Mouse (Mus musculus): ENCODE data around the gene Isl1. TPM values are rescaled to one million over a fixed set of nuclear protein-coding genes. Genes with fewer than 3 reads are reported as not detected.

Isl1 gene
- polyA plus RNA-seq, 1 experiment from 2014 or later = 18.6 TPM

DNA sequence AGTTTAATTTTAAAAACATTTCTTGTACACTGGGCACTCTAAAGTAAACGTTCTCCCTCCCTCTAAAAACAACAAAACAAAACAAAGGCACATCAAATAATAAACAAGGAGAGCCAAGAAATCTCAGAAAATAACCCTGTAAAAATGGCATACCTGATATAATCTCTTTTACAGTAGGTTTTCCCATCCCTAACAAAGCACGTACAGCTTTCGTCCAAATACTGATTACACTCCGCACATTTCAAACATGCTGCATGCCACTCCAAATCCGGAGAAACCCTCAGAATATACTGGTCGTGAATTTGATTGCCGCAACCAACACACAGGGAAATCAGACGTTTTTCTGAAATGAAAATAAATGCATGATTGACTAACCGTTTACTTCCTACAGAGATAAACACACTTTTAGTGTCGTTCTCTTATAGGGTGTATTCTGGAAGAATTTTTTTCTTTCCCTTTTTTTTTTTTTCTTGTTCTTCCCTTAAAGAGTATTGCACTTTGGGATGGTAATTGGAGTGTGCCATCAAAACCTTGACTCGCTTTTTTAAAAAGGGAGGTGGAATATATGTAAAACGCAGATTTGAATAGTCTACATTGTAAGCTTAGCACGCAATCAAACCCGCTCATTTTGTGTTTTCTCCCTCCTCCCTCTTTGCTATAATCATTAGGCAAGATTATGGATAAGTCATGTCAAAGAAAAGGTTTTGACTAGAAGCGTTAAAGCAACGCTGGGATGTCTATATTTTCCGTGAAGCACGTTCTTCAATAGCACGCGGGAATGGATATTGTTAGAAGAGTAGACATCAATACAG, 1.2 kb downstream of the Isl1 start:
- ATAC-seq (ENCODE audit: low FRiP score) (no peak), DNase-seq (ENCODE audit: low spot score, missing footprints) (peak; percentile 94)
- H3K4me1 ChIP-seq (ENCODE audit: control insufficient read depth, insufficient read depth, low read length) = no peaks in the 10 kb centered on the region
- no peaks in the 10 kb centered on the region for H3K9me3 ChIP-seq (ENCODE audit: control insufficient read depth, low read length)
- no peaks in the 10 kb centered on the region for H3K36me3 ChIP-seq (ENCODE audit: control insufficient read depth, insufficient read depth, low read length)
- H3K4me3 ChIP-seq (ENCODE audit: low read depth, low read length) = peak overlapping the region; percentile 9
- H3K4me2 ChIP-seq = no peak overlapping the region
- WGBS = 1% methylated on average over 20 of the region's 20 CpGs
- H3K9ac ChIP-seq (ENCODE audit: low read length) = no peak overlapping the region
- peaks cover 86% of the 10 kb centered on the region for H3K27me3 ChIP-seq (ENCODE audit: control insufficient read depth, insufficient read depth, low read length)
- no peak overlapping the region for H3K27ac ChIP-seq (ENCODE audit: low read depth, low read length)

DNA sequence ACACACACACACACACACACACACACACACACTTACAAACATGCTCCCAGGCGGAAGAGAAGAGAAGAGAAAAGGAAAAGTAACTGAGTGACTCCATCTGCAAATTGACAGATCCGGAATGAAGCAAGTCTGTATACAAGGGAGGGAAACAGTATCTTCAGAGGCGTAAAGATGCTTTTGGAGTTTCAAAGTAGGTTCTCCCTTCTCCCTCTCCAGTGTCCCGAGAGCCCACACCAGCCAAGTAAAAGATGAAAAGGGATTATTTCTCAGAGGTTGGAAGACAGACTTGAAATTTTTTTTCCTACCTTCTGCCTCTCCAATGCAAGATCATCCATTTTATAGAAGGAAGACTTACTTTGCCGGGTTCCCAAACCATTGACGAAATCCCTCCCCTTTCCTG, 2.9 kb downstream of the Isl1 start:
- Histone ChIP-seq H3K9ac (ENCODE audit: low read length) (no peak overlapping the region), H3K4me2 (no peak overlapping the region), H3K4me1 (ENCODE audit: control insufficient read depth, insufficient read depth, low read length) (no peaks in the 10 kb centered on the region), H3K9me3 (ENCODE audit: control insufficient read depth, low read length) (no peaks in the 10 kb centered on the region), H3K36me3 (ENCODE audit: control insufficient read depth, insufficient read depth, low read length) (no peaks in the 10 kb centered on the region), H3K27me3 (ENCODE audit: control insufficient read depth, insufficient read depth, low read length) (peaks cover 89% of the 10 kb centered on the region), H3K27ac (ENCODE audit: low read depth, low read length) (no peak overlapping the region), H3K4me3 (ENCODE audit: low read depth, low read length) (no peak overlapping the region)
- no peak for ATAC-seq (ENCODE audit: low FRiP score)
- peak; percentile 91 for DNase-seq (ENCODE audit: low spot score, missing footprints)
- 6% methylated on average over 6 of the region's 6 CpGs for WGBS

DNA sequence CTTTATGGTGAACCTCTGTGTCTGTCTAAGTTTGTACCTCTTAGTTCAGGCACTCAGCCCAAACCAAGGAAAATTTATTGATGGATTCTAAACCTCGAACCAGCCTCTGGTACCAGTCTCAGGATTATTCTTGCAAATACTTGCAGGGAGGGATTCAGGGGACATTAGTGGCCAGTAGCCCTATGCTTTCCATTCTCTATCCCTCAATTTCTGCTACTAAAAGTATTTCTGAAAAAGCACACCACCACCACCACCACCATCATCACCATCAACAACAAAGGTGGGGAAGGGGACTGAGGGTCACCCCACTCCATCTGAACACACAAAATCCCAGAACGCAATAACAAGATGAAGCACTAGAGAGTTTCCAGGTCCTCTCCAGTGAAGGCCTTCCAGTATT, 3.8 kb downstream of the Isl1 start:
- H3K27me3 ChIP-seq (ENCODE audit: control insufficient read depth, insufficient read depth, low read length) = peaks cover 89% of the 10 kb centered on the region

DNA sequence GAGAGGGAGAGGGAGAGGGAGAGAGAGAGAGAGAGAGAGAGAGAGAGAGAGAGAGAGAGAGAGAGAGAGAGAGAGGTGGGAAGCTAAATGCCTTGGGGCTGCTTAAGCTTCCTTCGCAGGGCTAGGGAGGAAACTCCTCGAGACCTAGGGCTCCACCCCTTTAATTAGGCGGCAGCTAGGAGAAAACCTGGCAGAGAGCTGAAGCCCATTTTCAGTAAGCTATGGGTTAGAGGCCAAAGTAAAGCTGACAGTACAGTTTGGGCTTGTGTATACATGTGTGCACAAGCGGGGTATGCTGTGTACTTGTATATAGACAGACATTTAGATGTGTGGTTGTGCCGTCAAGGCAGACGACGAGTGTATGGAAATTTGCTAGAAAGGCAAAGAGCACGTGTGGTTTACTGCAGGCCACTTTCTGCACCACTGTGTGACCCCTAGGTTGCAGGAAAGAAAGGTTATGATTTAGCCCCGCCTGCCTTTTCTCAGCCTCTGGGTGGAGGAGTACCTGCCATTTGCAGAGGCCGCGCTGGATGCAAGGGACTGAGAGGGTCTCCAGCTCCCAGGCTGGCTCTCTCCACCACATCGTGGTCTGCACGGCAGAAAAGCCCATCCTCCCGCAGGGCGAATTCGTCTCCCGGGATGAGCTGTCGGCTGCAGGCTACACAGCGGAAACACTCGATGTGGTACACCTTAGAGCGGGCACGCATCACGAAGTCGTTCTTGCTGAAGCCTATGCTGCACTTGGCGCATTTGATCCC, 4.6 kb downstream of the Isl1 start:
- Histone ChIP-seq H3K9ac (ENCODE audit: low read length) (no peak overlapping the region), H3K36me3 (ENCODE audit: control insufficient read depth, insufficient read depth, low read length) (no peaks in the 10 kb centered on the region), H3K4me1 (ENCODE audit: control insufficient read depth, insufficient read depth, low read length) (no peaks in the 10 kb centered on the region), H3K27ac (ENCODE audit: low read depth, low read length) (no peak overlapping the region), H3K9me3 (ENCODE audit: control insufficient read depth, low read length) (no peaks in the 10 kb centered on the region), H3K27me3 (ENCODE audit: control insufficient read depth, insufficient read depth, low read length) (peaks cover 89% of the 10 kb centered on the region), H3K4me2 (no peak overlapping the region), H3K4me3 (ENCODE audit: low read depth, low read length) (no peak overlapping the region)
- DNase-seq (ENCODE audit: low spot score, missing footprints) = peak; percentile 97
- under 1% methylated on average over 25 of the region's 25 CpGs for WGBS
- ATAC-seq (ENCODE audit: low FRiP score) = no peak

More for the DNA sequence above, 3.8 kb downstream of the Isl1 start:
- no peaks in the 10 kb centered on the region for H3K36me3 ChIP-seq (ENCODE audit: control insufficient read depth, insufficient read depth, low read length)
- H3K9me3 ChIP-seq (ENCODE audit: control insufficient read depth, low read length) = no peaks in the 10 kb centered on the region
- no peak overlapping the region for H3K4me3 ChIP-seq (ENCODE audit: low read depth, low read length)
- H3K4me2 ChIP-seq = no peak overlapping the region
- H3K27ac ChIP-seq (ENCODE audit: low read depth, low read length) = no peak overlapping the region
- no peaks in the 10 kb centered on the region for H3K4me1 ChIP-seq (ENCODE audit: control insufficient read depth, insufficient read depth, low read length)
- DNase-seq (ENCODE audit: low spot score, missing footprints) (peak; percentile 94), ATAC-seq (ENCODE audit: low FRiP score) (no peak)
- WGBS = 0% methylated on average over 2 of the region's 2 CpGs
- no peak overlapping the region for H3K9ac ChIP-seq (ENCODE audit: low read length)

DNA sequence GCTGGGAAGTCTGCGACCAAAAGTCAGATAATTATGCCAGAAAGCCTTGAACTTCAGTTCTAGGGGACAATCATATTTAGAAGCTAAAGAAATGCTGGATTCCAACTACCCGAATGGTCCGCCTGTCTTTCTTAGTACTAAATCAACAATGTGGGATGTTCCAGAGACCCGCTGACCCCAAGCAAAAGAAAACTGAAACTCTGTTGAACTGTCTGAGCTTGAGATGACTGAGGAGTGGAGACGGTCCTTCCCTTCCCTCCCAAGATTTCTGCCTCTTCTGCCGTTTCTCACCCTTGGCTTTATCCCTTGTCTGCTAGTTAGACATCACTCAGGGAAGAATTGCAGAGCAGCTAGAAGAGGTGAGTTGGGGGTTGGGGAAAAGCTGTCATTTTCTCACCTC, 5.7 kb downstream of the Isl1 start:
- DNase-seq (ENCODE audit: low spot score, missing footprints) (peak; percentile 95), ATAC-seq (ENCODE audit: low FRiP score) (no peak)
- H3K9ac ChIP-seq (ENCODE audit: low read length) = no peak overlapping the region
- 3% methylated on average over 6 of the region's 6 CpGs for WGBS
- H3K27me3 ChIP-seq (ENCODE audit: control insufficient read depth, insufficient read depth, low read length) = peaks cover 91% of the 10 kb centered on the region
- no peaks in the 10 kb centered on the region for H3K36me3 ChIP-seq (ENCODE audit: control insufficient read depth, insufficient read depth, low read length)
- no peaks in the 10 kb centered on the region for H3K9me3 ChIP-seq (ENCODE audit: control insufficient read depth, low read length)
- no peak overlapping the region for H3K27ac ChIP-seq (ENCODE audit: low read depth, low read length)
- H3K4me1 ChIP-seq (ENCODE audit: control insufficient read depth, insufficient read depth, low read length) = no peaks in the 10 kb centered on the region
- H3K4me3 ChIP-seq (ENCODE audit: low read depth, low read length) = no peak overlapping the region
- H3K4me2 ChIP-seq = no peak overlapping the region

DNA sequence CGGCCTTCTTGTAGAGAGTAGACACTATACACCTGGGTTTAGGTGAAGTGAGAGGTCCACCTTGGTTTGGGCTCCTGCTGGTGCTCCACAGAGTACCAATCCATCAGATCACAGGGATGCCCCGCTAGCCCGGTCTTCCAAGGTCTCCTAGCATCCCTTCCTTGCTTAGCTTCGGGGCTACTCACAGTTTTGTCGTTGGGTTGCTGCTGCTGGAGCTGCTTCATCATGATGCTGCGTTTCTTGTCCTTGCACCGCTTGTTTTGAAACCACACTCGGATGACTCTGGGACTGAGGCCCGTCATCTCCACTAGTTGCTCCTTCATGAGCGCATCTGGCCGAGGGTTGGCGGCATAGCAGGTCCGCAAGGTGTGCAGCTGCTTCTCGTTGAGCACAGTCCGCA, 6.6 kb downstream of the Isl1 start:
- Histone ChIP-seq H3K4me3 (ENCODE audit: low read depth, low read length) (no peak overlapping the region), H3K27me3 (ENCODE audit: control insufficient read depth, insufficient read depth, low read length) (peaks cover 92% of the 10 kb centered on the region), H3K36me3 (ENCODE audit: control insufficient read depth, insufficient read depth, low read length) (no peaks in the 10 kb centered on the region), H3K9me3 (ENCODE audit: control insufficient read depth, low read length) (no peaks in the 10 kb centered on the region), H3K9ac (ENCODE audit: low read length) (no peak overlapping the region), H3K27ac (ENCODE audit: low read depth, low read length) (no peak overlapping the region), H3K4me1 (ENCODE audit: control insufficient read depth, insufficient read depth, low read length) (no peaks in the 10 kb centered on the region), H3K4me2 (no peak overlapping the region)
- ATAC-seq (ENCODE audit: low FRiP score) (no peak), DNase-seq (ENCODE audit: low spot score, missing footprints) (peak; percentile 93)
- WGBS = under 1% methylated on average over 15 of the region's 15 CpGs

DNA sequence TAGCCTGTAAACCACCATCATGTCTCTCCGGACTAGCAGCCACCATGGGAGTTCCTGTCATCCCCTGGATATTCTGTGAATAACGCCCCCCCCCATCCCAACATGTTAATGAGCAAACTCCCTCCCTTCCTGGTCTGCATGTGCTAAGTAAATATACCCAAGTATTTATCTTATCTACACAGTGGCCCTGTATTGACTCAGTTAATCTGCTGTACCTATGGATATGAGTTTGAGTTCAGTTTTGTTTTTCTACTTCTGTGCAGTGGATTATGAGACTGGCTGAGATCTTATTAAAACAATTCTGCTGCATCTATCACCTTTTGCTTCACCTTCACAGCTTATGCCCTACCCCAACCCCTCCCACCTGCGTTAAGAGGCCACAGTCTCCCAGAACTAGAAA, 7.8 kb downstream of the Isl1 start:
- peak; percentile 88 for DNase-seq (ENCODE audit: low spot score, missing footprints)
- no peak overlapping the region for H3K9ac ChIP-seq (ENCODE audit: low read length)
- H3K4me1 ChIP-seq (ENCODE audit: control insufficient read depth, insufficient read depth, low read length) = no peaks in the 10 kb centered on the region
- WGBS = 2% methylated on average over 3 of the region's 3 CpGs
- H3K27ac ChIP-seq (ENCODE audit: low read depth, low read length) = no peak overlapping the region
- no peak for ATAC-seq (ENCODE audit: low FRiP score)
- no peaks in the 10 kb centered on the region for H3K36me3 ChIP-seq (ENCODE audit: control insufficient read depth, insufficient read depth, low read length)
- no peak overlapping the region for H3K4me3 ChIP-seq (ENCODE audit: low read depth, low read length)
- peaks cover 96% of the 10 kb centered on the region for H3K27me3 ChIP-seq (ENCODE audit: control insufficient read depth, insufficient read depth, low read length)
- H3K4me2 ChIP-seq = no peak overlapping the region
- H3K9me3 ChIP-seq (ENCODE audit: control insufficient read depth, low read length) = no peaks in the 10 kb centered on the region

DNA sequence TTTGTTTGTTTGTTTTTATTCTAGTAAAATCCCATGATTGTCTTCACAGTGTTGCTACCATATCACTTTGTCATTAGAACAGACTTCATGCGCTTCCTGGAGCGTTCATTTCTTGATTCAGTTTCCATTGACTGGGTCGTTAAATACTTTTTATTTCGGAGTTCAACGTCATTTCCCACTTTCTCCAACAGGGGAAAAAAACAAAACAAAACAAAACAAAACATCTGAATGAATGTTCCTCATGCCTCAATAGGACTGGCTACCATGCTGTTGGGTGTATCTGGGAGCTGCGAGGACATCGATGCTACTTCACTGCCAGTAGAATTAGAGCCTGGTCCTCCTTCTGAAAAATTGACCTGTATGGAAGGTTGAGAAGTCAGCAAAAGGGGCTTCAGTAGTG, 10.2 kb downstream of the Isl1 start:
- Histone ChIP-seq H3K36me3 (ENCODE audit: control insufficient read depth, insufficient read depth, low read length) (no peaks in the 10 kb centered on the region), H3K4me1 (ENCODE audit: control insufficient read depth, insufficient read depth, low read length) (no peaks in the 10 kb centered on the region), H3K4me2 (no peak overlapping the region), H3K27ac (ENCODE audit: low read depth, low read length) (no peak overlapping the region), H3K9me3 (ENCODE audit: control insufficient read depth, low read length) (no peaks in the 10 kb centered on the region), H3K4me3 (ENCODE audit: low read depth, low read length) (no peak overlapping the region), H3K27me3 (ENCODE audit: control insufficient read depth, insufficient read depth, low read length) (peaks cover 96% of the 10 kb centered on the region), H3K9ac (ENCODE audit: low read length) (no peak overlapping the region)
- 2% methylated on average over 7 of the region's 7 CpGs for WGBS
- DNase-seq (ENCODE audit: low spot score, missing footprints) (peak; percentile 90), ATAC-seq (ENCODE audit: low FRiP score) (no peak)

DNA sequence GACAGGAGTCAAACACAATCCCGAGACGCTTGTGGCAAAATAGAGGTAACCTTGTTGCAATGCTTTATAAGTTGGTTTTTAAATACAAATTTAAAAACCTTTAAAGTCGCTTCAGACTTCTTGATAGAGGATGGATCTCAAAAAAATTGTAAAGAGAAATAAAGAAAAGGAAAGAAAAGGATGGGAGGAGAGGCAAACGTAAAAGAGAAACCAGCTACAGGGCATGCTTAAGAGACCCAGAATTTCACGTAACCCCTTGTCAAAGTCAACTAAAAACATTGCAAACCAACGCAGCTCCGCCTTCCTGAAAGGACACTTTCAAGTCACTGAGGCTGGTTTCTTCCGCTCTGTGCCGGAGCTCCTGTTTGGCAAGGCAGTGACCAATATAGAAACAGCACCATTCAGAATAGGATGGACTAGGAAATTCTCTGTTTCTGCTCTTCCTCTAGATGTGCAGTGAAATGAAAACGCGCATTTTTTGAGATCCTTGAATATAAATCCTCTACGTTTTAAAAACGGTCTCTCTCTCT, 10.8 kb downstream of the Isl1 start:
- DNase-seq (ENCODE audit: low spot score, missing footprints) = peak; percentile 90
- ATAC-seq (ENCODE audit: low FRiP score) = no peak
- no peaks in the 10 kb centered on the region for H3K9me3 ChIP-seq (ENCODE audit: control insufficient read depth, low read length)
- H3K4me2 ChIP-seq = no peak overlapping the region
- H3K27me3 ChIP-seq (ENCODE audit: control insufficient read depth, insufficient read depth, low read length) = peaks cover 96% of the 10 kb centered on the region
- no peak overlapping the region for H3K27ac ChIP-seq (ENCODE audit: low read depth, low read length)
- 2% methylated on average over 13 of the region's 13 CpGs for WGBS
- H3K36me3 ChIP-seq (ENCODE audit: control insufficient read depth, insufficient read depth, low read length) = no peaks in the 10 kb centered on the region
- H3K4me1 ChIP-seq (ENCODE audit: control insufficient read depth, insufficient read depth, low read length) = no peaks in the 10 kb centered on the region
- no peak overlapping the region for H3K4me3 ChIP-seq (ENCODE audit: low read depth, low read length)
- no peak overlapping the region for H3K9ac ChIP-seq (ENCODE audit: low read length)
